Mouse (Mus musculus): Measurements from ENCODE around the gene Obp2a.
A peak's percentile ranks its signal among the peaks of the same experiment; 100 is the strongest.
"Not testable (repeated sequence)": the region's sequence is repeated elsewhere in the genome, so short reads cannot be mapped to it uniquely, and the experiment has no call there.

Obp2a gene

GRCm38 (mm10) chr2:25699743-25700142, at the start of gene Obp2a:
Gene Obp2a, plus strand, starts transcription at chr2:25700043.
- not testable (repeated sequence) for DNase-seq

GRCm38 (mm10) chr2:25652902-25653301, 46.9 kb upstream of the Obp2a start, which contains the start of gene Lcn8:
Gene Lcn8, plus strand, starts transcription at chr2:25653120.
- peak; percentile 10 for DNase-seq

GRCm38 (mm10) chr2:25654502-25654901, 45.3 kb upstream of the Obp2a start:
- DNase-seq: peak; percentile 10

- peak; percentile 29 for DNase-seq
Measured at GRCm38 (mm10) chr2:25656691-25657090, 43.2 kb upstream of the Obp2a start.

- DNase-seq: peak; percentile 6
Measured at GRCm38 (mm10) chr2:25657246-25657645, 42.6 kb upstream of the Obp2a start.

GRCm38 (mm10) chr2:25657652-25658051, 42.2 kb upstream of the Obp2a start, which contains the start of gene Lcn5:
Gene Lcn5, plus strand, starts transcription at chr2:25657952.
- DNase-seq: no peak

- DNase-seq: no peak
Measured at GRCm38 (mm10) chr2:25660279-25660678, 39.6 kb upstream of the Obp2a start.

GRCm38 (mm10) chr2:25661245-25661970, 38.4 kb upstream of the Obp2a start:
- DNase-seq: no peak

- DNase-seq: peak; percentile 72
Measured at GRCm38 (mm10) chr2:25663511-25663910, 36.3 kb upstream of the Obp2a start.

- no peak for DNase-seq
Measured at GRCm38 (mm10) chr2:25664125-25664524, 35.7 kb upstream of the Obp2a start.

GRCm38 (mm10) chr2:25666516-25666915, 33.3 kb upstream of the Obp2a start:
- no peak for DNase-seq

GRCm38 (mm10) chr2:25676486-25676885, 23.4 kb upstream of the Obp2a start, which contains the start of gene Lcn6:
Gene Lcn6, plus strand, starts transcription at chr2:25676786.
- DNase-seq: no peak

- DNase-seq: no peak
Measured at GRCm38 (mm10) chr2:25679559-25679958, 20.3 kb upstream of the Obp2a start.

- no peak for DNase-seq
Measured at GRCm38 (mm10) chr2:25682426-25682825, 17.4 kb upstream of the Obp2a start, which contains the start of gene Lcn10. Gene Lcn10, plus strand, starts transcription at chr2:25682726.

GRCm38 (mm10) chr2:25686941-25687340, 12.9 kb upstream of the Obp2a start:
- DNase-seq: no peak

GRCm38 (mm10) chr2:25694605-25695004, 5.2 kb upstream of the Obp2a start:
- DNase-seq: peak; percentile 77

GRCm38 (mm10) chr2:25696951-25697350, 2.9 kb upstream of the Obp2a start:
- DNase-seq: no peak

GRCm38 (mm10) chr2:25698696-25699095, 1.1 kb upstream of the Obp2a start:
- DNase-seq: no peak

GRCm38 (mm10) chr2:25701001-25701400, 1.2 kb downstream of the Obp2a start:
- DNase-seq: no peak

- DNase-seq: no peak
Measured at GRCm38 (mm10) chr2:25703706-25704105, 3.9 kb downstream of the Obp2a start.

GRCm38 (mm10) chr2:25706643-25707481, 7.0 kb downstream of the Obp2a start, which contains the start of gene Bmyc:
Gene Bmyc, plus strand, starts transcription at chr2:25706739.
- peak; percentile 70 for DNase-seq

- peak; percentile 46 for DNase-seq
Measured at GRCm38 (mm10) chr2:25708121-25708520, 8.3 kb downstream of the Obp2a start.

GRCm38 (mm10) chr2:25709056-25709455, 9.2 kb downstream of the Obp2a start:
- DNase-seq: not testable (repeated sequence)

- DNase-seq: not testable (repeated sequence)
Measured at GRCm38 (mm10) chr2:25709791-25710190, 9.9 kb downstream of the Obp2a start.
